Mouse (Mus musculus) stomach, postnatal 0 days (tissue): ENCODE results near the gene Ppp1r37.

ENCODE experiments used
- CTCF ChIP-seq: IDR thresholded peaks from 2 replicates; pipeline ENCODE4 v1.5.1; 2016; ENCODE audit warnings: antibody characterized with exemption, low read depth, mild to moderate bottlenecking, moderate library complexity
- EP300 ChIP-seq: optimal IDR thresholded peaks from 2 replicates; pipeline ENCODE3; 2016; ENCODE audit warnings: antibody characterized with exemption

GRCm38 (mm10) chr7:19495521-19496213 lies 67.2 kb downstream of the Ppp1r37 start:
- TF ChIP-seq CTCF (no peak), EP300 (no peak)
